Mouse (Mus musculus) liver, embryonic 15.5 days (tissue): ENCODE measurements around the gene Adssl1. TPM values are rescaled to one million over a fixed set of nuclear protein-coding genes. Genes with fewer than 3 reads are reported as not detected.

Experiments used
- ATAC-seq: fragments of 200-750 bp; cut with Nextera tagmentation; 2 replicates; pipeline ENCODE4 v1.8.0; 2017; ENCODE audit warnings: moderate number of reproducible peaks, mild to moderate bottlenecking, moderate library complexity; ENCODE audit not compliant: insufficient read depth
- H3K27ac ChIP-seq: fragments of 300-500 bp; sonication (generic); replicated peaks from 2 replicates; pipeline ENCODE4 v1.5.1; 2015; ENCODE audit warnings: mild to moderate bottlenecking, inconsistent platforms
- H3K27me3 ChIP-seq: fragments of 300-500 bp; sonication (generic); 2 replicates; pipeline ENCODE4 v1.6.1; 2015; ENCODE audit warnings: mild to moderate bottlenecking, inconsistent platforms
- H3K36me3 ChIP-seq: fragments of 300-500 bp; sonication (generic); replicated peaks from 2 replicates; pipeline ENCODE4 v1.6.1; 2015; ENCODE audit warnings: moderate library complexity, mild to moderate bottlenecking, inconsistent platforms
- H3K4me1 ChIP-seq: fragments of 300-500 bp; sonication (generic); replicated peaks from 2 replicates; pipeline ENCODE4 v1.6.1; 2015; ENCODE audit warnings: inconsistent platforms
- H3K4me2 ChIP-seq: fragments of 300-500 bp; sonication (generic); 2 replicates; pipeline ENCODE4 v1.6.1; 2015; ENCODE audit warnings: moderate library complexity, mild to moderate bottlenecking, inconsistent platforms
- H3K4me3 ChIP-seq: fragments of 300-500 bp; sonication (generic); replicated peaks from 2 replicates; pipeline ENCODE4 v1.5.1; 2015; ENCODE audit warnings: mild to moderate bottlenecking, inconsistent platforms
- H3K9ac ChIP-seq: fragments of 300-500 bp; sonication (generic); 2 replicates; pipeline ENCODE4 v1.6.1; 2015; ENCODE audit warnings: moderate library complexity, mild to moderate bottlenecking, inconsistent platforms
- H3K9me3 ChIP-seq: fragments of 300-500 bp; sonication (generic); replicated peaks from 2 replicates; pipeline ENCODE4 v1.6.1; 2016; ENCODE audit warnings: inconsistent platforms
- WGBS: fragments of 180-500 bp; shearing (Covaris S2); methylation state at CpG from one replicate; pipeline ENCODE4 v1.1.7; 2015; ENCODE audit warnings: mixed read lengths; ENCODE audit not compliant: insufficient replicate concordance; 5-methylcytosine and 5-hydroxymethylcytosine counted together
- polyA plus RNA-seq: library from polyadenylated mRNA; unstranded; fragments of >200 nt; fragmentation: Nextera tagmentation; extraction: Ambion mirVana; gene quantifications from 2 replicates; pipeline ENCODE4 v1.2.1, GENCODE M21; 2015

The Adssl1 gene
- polyA plus RNA-seq, 1 experiment from 2014 or later = 13.4 TPM

DNA sequence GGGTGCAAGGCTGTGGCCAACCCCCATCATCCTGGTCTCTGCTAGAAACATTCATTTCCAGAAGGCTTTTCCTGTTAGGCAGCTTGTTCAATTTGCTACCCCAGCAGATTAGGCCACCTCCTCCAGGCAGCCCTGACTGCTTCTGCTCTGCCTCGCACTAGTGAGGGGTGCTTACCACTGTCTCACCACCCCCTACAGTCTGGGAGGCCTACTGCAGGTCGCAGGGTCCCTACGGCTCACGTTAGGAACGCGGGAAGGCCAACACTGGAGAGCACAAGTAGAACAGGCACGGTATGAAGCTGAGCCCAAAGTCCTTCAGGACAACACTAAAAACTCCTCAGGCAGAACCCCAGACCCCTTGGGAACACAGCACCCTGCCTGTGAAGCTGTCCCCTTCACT is 52.0 kb downstream of the Adssl1 start:
- no peak overlapping the region for H3K9ac ChIP-seq
- H3K36me3 ChIP-seq = peaks cover 39% of the 10 kb centered on the region
- H3K27ac ChIP-seq = no peak overlapping the region
- ATAC-seq = no peak
- H3K27me3 ChIP-seq = peaks cover 17% of the 10 kb centered on the region
- no peak overlapping the region for H3K4me3 ChIP-seq
- 79% methylated on average over 7 of the region's 7 CpGs for WGBS
- H3K4me2 ChIP-seq = peak overlapping the region; percentile 96
- peaks cover 69% of the 10 kb centered on the region for H3K4me1 ChIP-seq
- H3K9me3 ChIP-seq = no peaks in the 10 kb centered on the region

- Histone ChIP-seq H3K36me3 (peaks cover 33% of the 10 kb centered on the region), H3K4me1 (peaks cover 68% of the 10 kb centered on the region)
- no peak for ATAC-seq
Measured at GRCm38 (mm10) chr12:112672744-112673575, 53.1 kb downstream of the Adssl1 start.

GRCm38 (mm10) chr12:112673576-112674091 is 53.8 kb downstream of the Adssl1 start:
- ATAC-seq = peak; percentile 36
- H3K4me1 ChIP-seq = peaks cover 69% of the 10 kb centered on the region
- H3K4me2 ChIP-seq = peak overlapping the region; percentile 96

More at GRCm38 (mm10) chr12:112672744-112673575, 53.1 kb downstream of the Adssl1 start:
- Histone ChIP-seq H3K9me3 (no peaks in the 10 kb centered on the region), H3K27me3 (peaks cover 28% of the 10 kb centered on the region), H3K9ac (peak overlapping the region; percentile 83), H3K27ac (peak overlapping the region; percentile 88), H3K4me2 (peak overlapping the region; percentile 96), H3K4me3 (peak overlapping the region; percentile 83)
- WGBS = 4% methylated on average over 19 of the region's 21 CpGs

GRCm38 (mm10) chr12:112674132-112675011 is 54.5 kb downstream of the Adssl1 start, which contains the start of gene Akt1:
Gene Akt1, minus strand, starts transcription at chr12:112674884.
- H3K27me3 ChIP-seq = peaks cover 42% of the 10 kb centered on the region
- peaks cover 20% of the 10 kb centered on the region for H3K36me3 ChIP-seq
- peak within 1 kb of the TSS; percentile 83 for H3K9ac ChIP-seq
- under 1% methylated on average over 44 of the region's 70 CpGs for WGBS
- H3K4me3 ChIP-seq = peak within 1 kb of the TSS; percentile 83
- H3K4me2 ChIP-seq = peak within 1 kb of the TSS; percentile 96
- peak; percentile 72 for ATAC-seq
- no peaks in the 10 kb centered on the region for H3K9me3 ChIP-seq
- H3K4me1 ChIP-seq = peaks cover 69% of the 10 kb centered on the region
- H3K27ac ChIP-seq = peak within 1 kb of the TSS; percentile 88

More at GRCm38 (mm10) chr12:112673576-112674091, 53.8 kb downstream of the Adssl1 start:
- H3K27me3 ChIP-seq = peaks cover 35% of the 10 kb centered on the region
- peaks cover 26% of the 10 kb centered on the region for H3K36me3 ChIP-seq
- H3K9ac ChIP-seq = peak overlapping the region; percentile 83
- H3K4me3 ChIP-seq = peak overlapping the region; percentile 83
- H3K9me3 ChIP-seq = no peaks in the 10 kb centered on the region
- peak overlapping the region; percentile 88 for H3K27ac ChIP-seq
- WGBS = under 1% methylated on average over 41 of the region's 68 CpGs

DNA sequence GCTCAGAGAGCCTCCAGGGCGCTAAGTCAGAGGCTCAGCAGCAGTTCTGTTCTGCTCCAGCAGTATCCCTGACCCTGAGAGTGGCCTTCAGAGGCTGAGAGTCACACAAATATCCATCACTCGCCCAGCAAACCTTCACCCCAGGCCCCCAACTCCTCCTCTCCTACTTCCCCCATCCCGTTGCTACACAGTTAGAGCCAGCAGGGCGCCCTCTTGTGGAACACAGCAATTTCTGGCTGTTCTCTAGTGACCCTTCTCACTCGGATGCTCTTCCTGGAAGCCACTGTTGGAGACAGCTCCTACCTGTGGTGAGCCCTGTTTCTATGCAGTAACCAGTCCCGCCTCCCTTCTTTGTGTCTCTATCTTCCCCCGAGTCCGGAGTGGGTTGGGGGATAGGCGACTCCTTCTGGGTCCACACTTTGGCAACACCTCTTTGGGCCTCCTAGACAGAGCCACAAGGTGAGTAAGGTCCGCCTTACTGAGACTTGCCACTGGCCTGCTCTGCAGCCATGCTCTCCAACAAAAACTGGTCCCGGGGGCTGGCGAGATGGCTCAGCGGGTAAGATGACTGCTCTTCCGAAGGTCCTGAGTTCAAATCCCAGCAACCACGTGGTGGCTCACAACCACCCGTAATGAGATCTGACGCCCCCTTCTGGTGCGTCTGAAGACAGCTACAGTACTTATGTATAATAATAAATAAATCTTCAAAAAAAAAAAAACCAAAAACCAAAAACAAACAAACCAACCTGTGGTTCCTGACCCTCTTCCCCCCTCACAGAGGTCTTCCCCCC is 55.6 kb downstream of the Adssl1 start:
- no peaks in the 10 kb centered on the region for H3K9me3 ChIP-seq
- peak overlapping the region; percentile 83 for H3K9ac ChIP-seq
- peak; percentile 27; the same call in 1 of the 2 replicates for ATAC-seq
- H3K4me2 ChIP-seq = peak overlapping the region; percentile 96
- H3K4me3 ChIP-seq = peak overlapping the region; percentile 83
- peaks cover 53% of the 10 kb centered on the region for H3K27me3 ChIP-seq
- H3K27ac ChIP-seq = peak overlapping the region; percentile 88
- H3K4me1 ChIP-seq = peaks cover 67% of the 10 kb centered on the region
- WGBS = 14% methylated on average over 18 of the region's 18 CpGs
- H3K36me3 ChIP-seq = 0 out of 2 replicates have a peak, but pooled peaks cover 9% of the 10 kb centered on the region

- Histone ChIP-seq H3K36me3 (no peaks in the 10 kb centered on the region), H3K4me1 (peaks cover 51% of the 10 kb centered on the region), H3K27ac (no peak overlapping the region), H3K9ac (no peak overlapping the region), H3K27me3 (peaks cover 69% of the 10 kb centered on the region), H3K9me3 (no peaks in the 10 kb centered on the region), H3K4me2 (no peak overlapping the region), H3K4me3 (no peak overlapping the region)
- 42% methylated on average over 5 of the region's 5 CpGs for WGBS
- no peak for ATAC-seq
Measured at GRCm38 (mm10) chr12:112677076-112677475, 57.2 kb downstream of the Adssl1 start.

GRCm38 (mm10) chr12:112677943-112678554 is 58.2 kb downstream of the Adssl1 start:
- Histone ChIP-seq H3K9me3 (no peaks in the 10 kb centered on the region), H3K27me3 (peaks cover 79% of the 10 kb centered on the region), H3K4me3 (peak overlapping the region; percentile 63), H3K9ac (peak overlapping the region; percentile 51), H3K36me3 (no peaks in the 10 kb centered on the region), H3K4me1 (peaks cover 41% of the 10 kb centered on the region), H3K27ac (no peak overlapping the region), H3K4me2 (peak overlapping the region; percentile 82)
- WGBS = 26% methylated on average over 19 of the region's 19 CpGs
- no peak for ATAC-seq

DNA sequence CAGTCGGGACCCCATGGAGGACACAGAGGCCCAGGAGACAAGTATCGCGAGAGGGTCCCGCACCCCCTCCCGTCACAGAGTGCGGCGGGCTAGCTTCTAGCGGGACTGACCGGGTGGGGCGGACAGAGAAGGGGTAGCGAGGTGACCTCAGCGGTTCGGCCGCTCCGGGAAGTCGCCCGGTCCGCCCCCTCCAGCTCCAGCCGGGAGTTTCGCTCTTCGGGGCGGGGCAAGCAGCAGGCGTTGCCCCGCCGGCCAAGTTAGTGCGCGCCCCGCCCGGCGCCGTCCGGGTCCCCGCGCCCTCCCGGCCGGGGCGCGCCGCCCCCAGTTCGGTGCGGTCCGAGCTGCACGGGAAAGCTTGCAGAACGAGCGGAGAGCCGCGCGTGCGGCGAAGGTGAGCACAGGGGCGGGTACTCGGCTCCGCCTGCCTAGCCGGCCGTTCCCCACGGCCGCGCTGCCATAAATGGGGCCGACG is 58.7 kb downstream of the Adssl1 start, which contains the start of gene Zbtb42:
Gene Zbtb42 (plus strand): TSS at position 274 of the 472 bp plus-strand sequence.
- Histone ChIP-seq H3K9me3 (no peaks in the 10 kb centered on the region), H3K27me3 (peaks cover 84% of the 10 kb centered on the region), H3K4me3 (peak within 1 kb of the TSS; percentile 63), H3K4me2 (peak within 1 kb of the TSS; percentile 82), H3K9ac (peak within 1 kb of the TSS; percentile 51), H3K36me3 (no peaks in the 10 kb centered on the region), H3K27ac (no peak within 1 kb of the TSS), H3K4me1 (peaks cover 36% of the 10 kb centered on the region)
- WGBS = under 1% methylated on average over 60 of the region's 60 CpGs
- no peak for ATAC-seq

- no peak for ATAC-seq
- Histone ChIP-seq H3K27me3 (peaks cover 87% of the 10 kb centered on the region), H3K4me2 (peak overlapping the region; percentile 82), H3K36me3 (no peaks in the 10 kb centered on the region), H3K4me1 (peaks cover 33% of the 10 kb centered on the region), H3K27ac (no peak overlapping the region), H3K4me3 (peak overlapping the region; percentile 63), H3K9ac (peak overlapping the region; percentile 51), H3K9me3 (no peaks in the 10 kb centered on the region)
- 7% methylated on average over 76 of the region's 87 CpGs for WGBS
Measured at GRCm38 (mm10) chr12:112679027-112679996, 59.5 kb downstream of the Adssl1 start.
